Mouse (Mus musculus) forebrain, embryonic 14.5 days (tissue): ENCODE results near the gene Unc79. TPM values are rescaled to one million over a fixed set of nuclear protein-coding genes. Genes with fewer than 3 reads are reported as not detected.

Source experiments
- ATAC-seq: fragments of 200-750 bp; cut with Nextera tagmentation; 2 replicates; pipeline ENCODE4 v1.8.0; 2017; ENCODE audit warnings: mild to moderate bottlenecking, moderate library complexity
- DNase-seq: peaks from one replicate; pipeline ENCODE4 v3.0.0-alpha.2; 2015; ENCODE audit warnings: low spot score
- H3K27ac ChIP-seq: fragments of 300-500 bp; sonication (generic); 2 replicates; pipeline ENCODE4 v1.5.1; 2014; ENCODE audit warnings: low read depth, mild to moderate bottlenecking, control low read depth, low read length, moderate library complexity
- H3K27me3 ChIP-seq: fragments of 300-500 bp; sonication (generic); replicated peaks from 2 replicates; pipeline ENCODE4 v1.6.1; 2014; ENCODE audit warnings: low read length, control low read depth, mixed read lengths; ENCODE audit not compliant: control insufficient read depth, insufficient read depth
- H3K36me3 ChIP-seq: fragments of 300-500 bp; sonication (generic); 2 replicates; pipeline ENCODE4 v1.6.1; 2014; ENCODE audit warnings: low read length, control low read depth; ENCODE audit not compliant: control insufficient read depth, insufficient read depth
- H3K4me1 ChIP-seq: fragments of 300-500 bp; sonication (generic); 2 replicates; pipeline ENCODE4 v1.6.1; 2014; ENCODE audit warnings: antibody characterized with exemption, low read length, control low read depth; ENCODE audit not compliant: control insufficient read depth, insufficient read depth
- H3K4me2 ChIP-seq: fragments of 300-500 bp; sonication (generic); 2 replicates; pipeline ENCODE4 v1.6.1; 2014; ENCODE audit warnings: mild to moderate bottlenecking, control low read depth, low read length
- H3K4me3 ChIP-seq: fragments of 300-500 bp; sonication (generic); 2 replicates; pipeline ENCODE4 v1.5.1; 2014; ENCODE audit warnings: low read depth, low read length, control low read depth
- H3K9ac ChIP-seq: fragments of 300-500 bp; sonication (generic); 2 replicates; pipeline ENCODE4 v1.6.1; 2014; ENCODE audit warnings: mild to moderate bottlenecking, low read length, control low read depth, moderate library complexity
- H3K9me3 ChIP-seq: fragments of 300-500 bp; sonication (generic); replicated peaks from 2 replicates; pipeline ENCODE4 v1.6.1; 2016; ENCODE audit warnings: low read length, control low read depth, mixed read lengths; ENCODE audit not compliant: control insufficient read depth
- WGBS: fragments of 180-500 bp; shearing (Covaris S2); extraction: QIAGEN DNeasy Blood & Tissue Kit; methylation state at CpG from one replicate; pipeline ENCODE4 v1.1.7; 2014; 5-methylcytosine and 5-hydroxymethylcytosine counted together
- polyA plus RNA-seq: library from polyadenylated mRNA; unstranded; fragments of >200 nt; fragmentation: Nextera tagmentation; extraction: Ambion mirVana; gene quantifications from 2 replicates; pipeline ENCODE4 v1.2.1, GENCODE M21; 2014

Unc79 gene
- polyA plus RNA-seq, 1 experiment from 2014 or later = 6.0 TPM

DNA sequence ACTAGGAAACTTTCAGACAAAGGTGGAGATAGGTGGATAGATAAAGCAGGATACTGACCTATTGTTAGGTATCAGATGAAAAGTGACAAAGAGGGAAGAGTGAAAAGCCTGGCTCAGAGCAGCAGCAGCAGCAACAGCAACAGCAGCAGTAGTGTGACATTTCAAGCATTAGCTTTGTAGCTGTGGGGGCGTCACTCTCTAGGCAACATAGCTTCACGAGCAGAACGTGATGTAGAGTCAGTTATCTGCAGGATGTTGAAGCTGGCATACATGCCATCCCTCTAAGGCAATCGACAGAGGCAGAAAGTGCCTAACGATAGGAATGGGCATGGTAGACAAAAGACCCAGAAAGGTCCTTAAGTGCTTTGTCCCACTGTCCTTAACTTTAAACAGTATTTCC, 173.3 kb downstream of the Unc79 start:
- H3K4me1 ChIP-seq = no peaks in the 10 kb centered on the region
- ATAC-seq (no peak), DNase-seq (no peak)
- H3K27ac ChIP-seq = no peak overlapping the region
- H3K27me3 ChIP-seq = no peaks in the 10 kb centered on the region
- peaks cover 13% of the 10 kb centered on the region; the same call in 1 of the 2 replicates for H3K36me3 ChIP-seq
- H3K4me3 ChIP-seq = no peak overlapping the region
- 85% methylated on average over 5 of the region's 5 CpGs for WGBS
- no peaks in the 10 kb centered on the region for H3K9me3 ChIP-seq
- H3K9ac ChIP-seq = no peak overlapping the region
- H3K4me2 ChIP-seq = no peak overlapping the region

DNA sequence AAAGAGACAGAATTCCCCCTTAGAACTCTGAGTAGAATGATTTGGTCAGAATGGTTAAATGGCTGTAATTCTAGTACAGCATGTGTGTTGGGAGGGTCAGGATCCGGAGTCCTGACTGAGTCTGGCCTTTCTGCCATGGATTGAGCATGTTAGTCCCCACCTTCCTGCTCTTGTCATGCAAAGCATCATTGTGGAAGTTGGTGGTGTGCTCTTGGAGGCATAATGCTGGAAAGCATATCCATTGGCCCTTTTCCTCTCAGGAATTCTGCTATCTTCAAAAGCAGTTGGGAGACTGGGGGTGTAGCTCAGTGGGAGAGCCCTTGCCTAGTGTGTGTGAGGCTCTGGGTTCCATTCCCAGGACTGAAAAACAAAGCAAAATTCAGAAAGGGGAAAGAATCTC, 175.2 kb downstream of the Unc79 start:
- no peak overlapping the region for H3K4me2 ChIP-seq
- no peaks in the 10 kb centered on the region for H3K9me3 ChIP-seq
- DNase-seq (no peak), ATAC-seq (no peak)
- peaks cover 19% of the 10 kb centered on the region for H3K36me3 ChIP-seq
- H3K27me3 ChIP-seq = no peaks in the 10 kb centered on the region
- no peak overlapping the region for H3K4me3 ChIP-seq
- 70% methylated on average over 1 of the region's 1 CpGs for WGBS
- no peak overlapping the region for H3K9ac ChIP-seq
- H3K4me1 ChIP-seq = no peaks in the 10 kb centered on the region
- no peak overlapping the region for H3K27ac ChIP-seq

DNA sequence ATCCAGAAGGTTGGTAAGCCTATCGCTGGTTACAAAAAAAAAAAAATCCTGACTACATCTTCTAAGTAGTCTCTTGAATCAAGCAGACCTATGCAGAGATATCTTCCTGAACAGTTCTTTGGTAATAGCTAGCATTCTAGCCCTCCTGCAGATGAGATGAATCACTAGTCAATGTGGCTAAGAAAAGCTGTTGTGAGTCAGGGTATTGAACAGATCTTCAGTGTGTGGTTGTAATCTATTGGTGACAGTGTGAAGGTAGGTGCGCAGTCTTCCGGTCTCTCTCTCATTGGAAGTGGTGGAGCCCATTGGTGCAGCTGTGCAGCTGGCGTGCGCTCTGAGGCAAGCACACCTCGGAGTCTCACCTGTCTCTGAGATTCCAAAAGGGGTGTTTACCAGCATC, 180.3 kb downstream of the Unc79 start:
- Histone ChIP-seq H3K4me3 (no peak overlapping the region), H3K36me3 (peaks cover 33% of the 10 kb centered on the region), H3K9ac (no peak overlapping the region), H3K9me3 (no peaks in the 10 kb centered on the region), H3K27me3 (no peaks in the 10 kb centered on the region), H3K4me2 (no peak overlapping the region), H3K27ac (no peak overlapping the region), H3K4me1 (no peaks in the 10 kb centered on the region)
- WGBS = 96% methylated on average over 6 of the region's 6 CpGs
- DNase-seq (no peak), ATAC-seq (no peak)

DNA sequence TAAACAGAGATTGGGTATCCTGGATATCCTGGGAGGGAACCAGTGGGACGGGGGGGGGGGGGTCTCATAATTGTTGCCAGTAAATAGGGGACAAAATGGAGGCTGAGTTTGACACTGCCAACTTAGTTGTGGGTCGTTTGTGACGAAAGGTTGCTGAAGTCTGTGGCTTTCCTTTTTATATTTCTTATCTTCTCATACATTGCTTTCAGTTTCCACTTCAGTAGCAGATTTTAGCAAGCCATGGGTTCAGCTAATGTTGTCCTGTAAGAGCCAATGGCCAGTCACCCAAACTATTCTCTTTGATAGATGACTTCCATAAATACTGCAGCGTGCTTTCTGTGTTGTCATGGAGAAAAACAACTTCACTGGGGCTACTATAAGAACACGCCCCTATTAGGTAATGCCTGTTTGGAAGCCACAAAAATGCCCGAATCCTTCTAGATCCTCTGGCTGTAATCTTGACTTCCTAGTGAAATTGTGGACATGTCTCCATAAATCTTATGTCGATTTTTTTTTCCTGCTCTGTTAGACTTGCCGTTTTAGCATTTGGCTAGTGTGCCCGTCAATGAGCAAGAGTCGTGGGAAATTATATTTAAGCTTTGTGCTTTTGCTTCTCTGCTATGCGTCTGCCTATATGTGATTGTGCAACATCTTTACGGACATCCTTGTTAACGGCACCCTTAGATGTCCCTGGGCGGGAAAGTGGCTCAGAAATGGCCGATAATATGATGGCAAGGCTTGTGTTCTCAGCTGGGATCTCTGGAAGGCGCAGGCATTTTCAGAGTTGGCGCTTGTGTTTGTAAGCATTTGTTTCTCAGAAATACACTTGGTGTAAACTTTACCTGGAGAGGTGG, 181.0 kb downstream of the Unc79 start:
- no peak overlapping the region for H3K4me2 ChIP-seq
- no peak for DNase-seq
- no peak overlapping the region for H3K4me3 ChIP-seq
- no peaks in the 10 kb centered on the region for H3K4me1 ChIP-seq
- ATAC-seq = no peak
- 87% methylated on average over 17 of the region's 17 CpGs for WGBS
- no peaks in the 10 kb centered on the region for H3K9me3 ChIP-seq
- no peaks in the 10 kb centered on the region for H3K27me3 ChIP-seq
- H3K9ac ChIP-seq = no peak overlapping the region
- H3K27ac ChIP-seq = no peak overlapping the region
- H3K36me3 ChIP-seq = peaks cover 40% of the 10 kb centered on the region

DNA sequence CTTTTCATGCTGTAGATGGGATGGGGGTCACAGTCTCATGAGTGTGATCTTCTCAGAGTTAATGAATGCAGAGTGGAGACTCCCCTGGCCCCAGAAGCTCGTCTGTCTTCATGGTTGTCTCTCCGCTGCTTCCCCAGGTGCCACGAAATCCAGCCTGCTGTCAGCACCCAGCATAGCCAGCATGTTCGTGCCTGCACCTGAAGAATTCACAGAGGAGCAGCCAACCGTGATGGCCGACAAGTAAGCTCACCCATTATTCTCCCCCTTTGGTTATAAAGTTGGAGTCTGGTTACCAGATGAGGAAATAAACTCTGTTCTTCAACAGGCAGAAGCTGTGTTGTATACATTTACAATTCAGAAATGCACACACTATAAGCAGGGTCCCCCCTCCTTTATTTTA, 182.8 kb downstream of the Unc79 start:
- peaks cover 53% of the 10 kb centered on the region for H3K36me3 ChIP-seq
- no peaks in the 10 kb centered on the region for H3K27me3 ChIP-seq
- H3K4me1 ChIP-seq = no peaks in the 10 kb centered on the region
- no peak overlapping the region for H3K27ac ChIP-seq
- 64% methylated on average over 6 of the region's 6 CpGs for WGBS
- no peak for ATAC-seq
- H3K4me3 ChIP-seq = no peak overlapping the region
- no peak overlapping the region for H3K4me2 ChIP-seq
- DNase-seq = no peak
- H3K9me3 ChIP-seq = no peaks in the 10 kb centered on the region
- no peak overlapping the region for H3K9ac ChIP-seq

DNA sequence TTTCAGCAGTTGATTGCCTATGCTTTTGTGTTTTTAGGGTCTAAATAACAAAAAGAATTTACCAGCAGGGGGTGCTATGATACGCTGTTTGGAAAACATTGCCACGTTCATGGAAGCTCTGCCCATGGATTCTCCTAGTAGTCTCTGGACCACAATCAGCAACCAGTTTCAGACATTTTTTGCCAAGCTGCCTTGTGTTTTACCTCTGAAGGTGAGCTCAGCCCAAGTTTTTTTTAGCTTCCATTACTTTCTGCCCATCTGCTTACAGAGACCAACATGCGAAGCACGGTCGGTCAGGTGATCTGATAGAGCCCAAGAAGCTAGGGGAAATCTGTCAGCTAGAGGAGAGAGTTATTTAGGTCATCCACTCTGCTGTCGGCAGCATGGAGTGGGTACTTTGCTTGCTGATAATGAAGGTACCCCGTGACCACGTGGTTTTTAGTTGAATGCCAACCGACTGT, 193.9 kb downstream of the Unc79 start:
- peak; percentile 48; the same call in 1 of the 2 replicates for ATAC-seq
- peaks cover 4% of the 10 kb centered on the region; the same call in 1 of the 2 replicates for H3K9me3 ChIP-seq
- no peak overlapping the region for H3K4me2 ChIP-seq
- WGBS = 65% methylated on average over 9 of the region's 9 CpGs
- H3K4me3 ChIP-seq = no peak overlapping the region
- no peaks in the 10 kb centered on the region for H3K27me3 ChIP-seq
- no peak overlapping the region for H3K27ac ChIP-seq
- DNase-seq = peak; percentile 94
- no peak overlapping the region for H3K9ac ChIP-seq
- H3K4me1 ChIP-seq = no peaks in the 10 kb centered on the region
- H3K36me3 ChIP-seq = peaks cover 11% of the 10 kb centered on the region; the same call in 1 of the 2 replicates

DNA sequence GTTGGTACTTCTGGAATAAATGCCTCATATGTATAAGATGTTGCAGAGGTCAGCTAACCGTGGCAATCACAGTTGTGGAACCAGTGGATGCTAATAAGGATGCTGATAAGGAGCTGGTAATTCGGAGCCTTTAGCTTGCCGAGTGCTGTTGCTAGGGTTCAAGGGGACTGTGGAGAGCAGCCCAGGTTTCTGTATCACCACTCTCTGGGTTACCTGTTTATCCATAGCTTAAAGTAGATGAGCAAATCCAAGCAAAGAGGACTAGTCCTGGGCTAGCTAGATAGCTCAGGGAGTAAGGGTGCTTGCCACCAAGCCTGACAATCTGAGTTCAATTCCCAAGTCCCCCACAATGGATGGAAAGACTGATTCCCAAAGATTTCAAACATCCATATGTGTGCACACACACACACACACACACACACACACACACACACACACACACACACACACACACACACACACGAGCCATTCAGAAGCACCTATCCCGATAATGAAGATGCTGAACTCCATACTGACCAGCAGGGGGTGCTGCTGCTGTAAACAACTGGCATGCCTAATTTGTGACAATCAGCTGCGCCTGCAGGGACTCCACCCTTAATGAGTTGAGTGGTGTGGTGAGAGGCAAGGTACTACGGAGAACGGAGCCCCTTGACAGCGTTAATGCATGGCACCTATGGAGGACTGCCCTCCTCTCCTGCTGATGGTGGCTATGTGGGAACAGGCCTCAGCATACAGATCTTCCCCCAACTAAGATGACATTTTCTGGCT, 195.3 kb downstream of the Unc79 start:
- Histone ChIP-seq H3K9ac (no peak overlapping the region), H3K4me1 (no peaks in the 10 kb centered on the region), H3K4me2 (no peak overlapping the region), H3K4me3 (no peak overlapping the region), H3K27me3 (no peaks in the 10 kb centered on the region), H3K27ac (no peak overlapping the region), H3K36me3 (peaks cover 16% of the 10 kb centered on the region), H3K9me3 (peaks cover 4% of the 10 kb centered on the region; the same call in 1 of the 2 replicates)
- 30% methylated on average over 9 of the region's 9 CpGs for WGBS
- peak; percentile 85 for DNase-seq
- peak; percentile 63 for ATAC-seq

DNA sequence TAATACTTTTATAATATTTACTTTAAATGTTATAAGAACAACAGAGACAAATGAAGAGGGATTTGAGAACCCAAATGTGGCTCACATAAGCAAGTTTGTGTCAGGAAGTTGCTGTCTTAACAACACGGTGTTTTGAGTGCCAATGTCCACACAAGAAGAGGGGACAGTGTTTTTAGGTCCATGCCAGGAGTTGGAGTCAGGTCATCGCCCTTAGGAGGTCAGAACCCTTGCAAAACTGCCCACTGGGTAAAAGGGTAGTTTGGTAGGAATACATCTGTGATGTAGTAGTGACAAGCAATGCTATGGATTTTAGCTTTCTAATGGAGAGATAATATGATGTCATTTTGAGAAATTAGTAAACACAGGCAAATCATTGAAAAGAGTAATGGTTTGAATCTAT, 201.6 kb downstream of the Unc79 start:
- Histone ChIP-seq H3K27ac (no peak overlapping the region), H3K36me3 (peaks cover 24% of the 10 kb centered on the region), H3K4me2 (no peak overlapping the region), H3K9ac (no peak overlapping the region), H3K4me1 (no peaks in the 10 kb centered on the region), H3K9me3 (peaks cover 4% of the 10 kb centered on the region; the same call in 1 of the 2 replicates), H3K27me3 (no peaks in the 10 kb centered on the region), H3K4me3 (no peak overlapping the region)
- 84% methylated on average over 2 of the region's 2 CpGs for WGBS
- DNase-seq (no peak), ATAC-seq (no peak)
